Mouse (Mus musculus) liver, embryonic 15.5 days (tissue): ENCODE results near the gene Snrnp70. TPM values are rescaled to one million over a fixed set of nuclear protein-coding genes. Genes with fewer than 3 reads are reported as not detected.
"Not testable (repeated sequence)": the region's sequence is repeated elsewhere in the genome, so short reads cannot be mapped to it uniquely, and the experiment has no call there.

ENCODE experiments used
- ATAC-seq: fragments of 200-750 bp; cut with Nextera tagmentation; 2 replicates; pipeline ENCODE4 v1.8.0; 2017; ENCODE audit warnings: moderate number of reproducible peaks, mild to moderate bottlenecking, moderate library complexity; ENCODE audit not compliant: insufficient read depth
- H3K27ac ChIP-seq: fragments of 300-500 bp; sonication (generic); replicated peaks from 2 replicates; pipeline ENCODE4 v1.5.1; 2015; ENCODE audit warnings: mild to moderate bottlenecking, inconsistent platforms
- H3K27me3 ChIP-seq: fragments of 300-500 bp; sonication (generic); 2 replicates; pipeline ENCODE4 v1.6.1; 2015; ENCODE audit warnings: mild to moderate bottlenecking, inconsistent platforms
- H3K36me3 ChIP-seq: fragments of 300-500 bp; sonication (generic); replicated peaks from 2 replicates; pipeline ENCODE4 v1.6.1; 2015; ENCODE audit warnings: moderate library complexity, mild to moderate bottlenecking, inconsistent platforms
- H3K4me1 ChIP-seq: fragments of 300-500 bp; sonication (generic); replicated peaks from 2 replicates; pipeline ENCODE4 v1.6.1; 2015; ENCODE audit warnings: inconsistent platforms
- H3K4me2 ChIP-seq: fragments of 300-500 bp; sonication (generic); 2 replicates; pipeline ENCODE4 v1.6.1; 2015; ENCODE audit warnings: moderate library complexity, mild to moderate bottlenecking, inconsistent platforms
- H3K4me3 ChIP-seq: fragments of 300-500 bp; sonication (generic); replicated peaks from 2 replicates; pipeline ENCODE4 v1.5.1; 2015; ENCODE audit warnings: mild to moderate bottlenecking, inconsistent platforms
- H3K9ac ChIP-seq: fragments of 300-500 bp; sonication (generic); 2 replicates; pipeline ENCODE4 v1.6.1; 2015; ENCODE audit warnings: moderate library complexity, mild to moderate bottlenecking, inconsistent platforms
- H3K9me3 ChIP-seq: fragments of 300-500 bp; sonication (generic); replicated peaks from 2 replicates; pipeline ENCODE4 v1.6.1; 2016; ENCODE audit warnings: inconsistent platforms
- WGBS: fragments of 180-500 bp; shearing (Covaris S2); methylation state at CpG from one replicate; pipeline ENCODE4 v1.1.7; 2015; ENCODE audit warnings: mixed read lengths; ENCODE audit not compliant: insufficient replicate concordance; 5-methylcytosine and 5-hydroxymethylcytosine counted together
- polyA plus RNA-seq: library from polyadenylated mRNA; unstranded; fragments of >200 nt; fragmentation: Nextera tagmentation; extraction: Ambion mirVana; gene quantifications from 2 replicates; pipeline ENCODE4 v1.2.1, GENCODE M21; 2015

Snrnp70 gene
- polyA plus RNA-seq, 1 experiment from 2014 or later = 77.8 TPM

- Histone ChIP-seq H3K9me3 (no peaks in the 10 kb centered on the region), H3K4me1 (peaks cover 22% of the 10 kb centered on the region), H3K27ac (no peak overlapping the region), H3K4me2 (no peak overlapping the region), H3K27me3 (peaks cover 91% of the 10 kb centered on the region), H3K4me3 (no peak overlapping the region), H3K36me3 (no peaks in the 10 kb centered on the region), H3K9ac (no peak overlapping the region)
- no peak for ATAC-seq
- 52% methylated on average over 7 of the region's 7 CpGs for WGBS
Measured at GRCm38 (mm10) chr7:45408351-45408750, 12.8 kb upstream of the Snrnp70 start.

- WGBS = 60% methylated on average over 10 of the region's 10 CpGs
- no peak overlapping the region for H3K9ac ChIP-seq
- no peaks in the 10 kb centered on the region for H3K36me3 ChIP-seq
- no peak overlapping the region for H3K4me2 ChIP-seq
- no peak overlapping the region for H3K27ac ChIP-seq
- H3K27me3 ChIP-seq = peaks cover 91% of the 10 kb centered on the region
- ATAC-seq = no peak
- no peaks in the 10 kb centered on the region for H3K9me3 ChIP-seq
- H3K4me3 ChIP-seq = no peak overlapping the region
- peaks cover 23% of the 10 kb centered on the region for H3K4me1 ChIP-seq
Measured at GRCm38 (mm10) chr7:45407836-45408235, 12.3 kb upstream of the Snrnp70 start.

GRCm38 (mm10) chr7:45406157-45407156 is 10.9 kb upstream of the Snrnp70 start:
- peak overlapping the region; percentile 64 for H3K4me2 ChIP-seq
- no peaks in the 10 kb centered on the region for H3K9me3 ChIP-seq
- peaks cover 23% of the 10 kb centered on the region for H3K4me1 ChIP-seq
- H3K27me3 ChIP-seq = peaks cover 91% of the 10 kb centered on the region
- H3K9ac ChIP-seq = no peak overlapping the region
- no peak overlapping the region for H3K27ac ChIP-seq
- ATAC-seq = no peak
- WGBS = 1% methylated on average over 114 of the region's 114 CpGs
- peak overlapping the region; percentile 38 for H3K4me3 ChIP-seq
- H3K36me3 ChIP-seq = no peaks in the 10 kb centered on the region

- Histone ChIP-seq H3K4me2 (peak within 1 kb of the TSS; percentile 64), H3K9ac (no peak within 1 kb of the TSS), H3K4me3 (peak within 1 kb of the TSS; percentile 38), H3K9me3 (no peaks in the 10 kb centered on the region), H3K4me1 (peaks cover 23% of the 10 kb centered on the region), H3K27me3 (peaks cover 82% of the 10 kb centered on the region), H3K27ac (no peak within 1 kb of the TSS), H3K36me3 (no peaks in the 10 kb centered on the region)
- WGBS = 7% methylated on average over 28 of the region's 28 CpGs
- peak; percentile 10; the same call in 1 of the 2 replicates for ATAC-seq
Measured at GRCm38 (mm10) chr7:45405091-45406075, 9.8 kb upstream of the Snrnp70 start, which contains the start of gene Kcna7. Kcna7 (plus strand) TSS chr7:45405653.

GRCm38 (mm10) chr7:45403532-45404261 is 8.2 kb upstream of the Snrnp70 start:
- Histone ChIP-seq H3K27ac (no peak overlapping the region), H3K9ac (no peak overlapping the region), H3K4me3 (no peak overlapping the region), H3K27me3 (peaks cover 72% of the 10 kb centered on the region), H3K9me3 (no peaks in the 10 kb centered on the region), H3K36me3 (no peaks in the 10 kb centered on the region), H3K4me1 (peaks cover 23% of the 10 kb centered on the region), H3K4me2 (no peak overlapping the region)
- ATAC-seq = no peak
- 36% methylated on average over 6 of the region's 6 CpGs for WGBS

- Histone ChIP-seq H3K36me3 (no peaks in the 10 kb centered on the region), H3K27ac (no peak overlapping the region), H3K4me2 (no peak overlapping the region), H3K9me3 (no peaks in the 10 kb centered on the region), H3K27me3 (peaks cover 52% of the 10 kb centered on the region), H3K4me3 (no peak overlapping the region), H3K9ac (no peak overlapping the region), H3K4me1 (peaks cover 26% of the 10 kb centered on the region)
- 65% methylated on average over 10 of the region's 10 CpGs for WGBS
- no peak for ATAC-seq
Measured at GRCm38 (mm10) chr7:45401521-45402085, 6.1 kb upstream of the Snrnp70 start.

- Histone ChIP-seq H3K4me2 (no peak overlapping the region; the same call in 1 of the 2 replicates), H3K4me1 (peaks cover 30% of the 10 kb centered on the region), H3K27me3 (peaks cover 12% of the 10 kb centered on the region; the same call in 1 of the 2 replicates), H3K36me3 (peaks cover 27% of the 10 kb centered on the region), H3K4me3 (no peak overlapping the region), H3K9ac (no peak overlapping the region), H3K27ac (no peak overlapping the region; the same call in 1 of the 2 replicates), H3K9me3 (no peaks in the 10 kb centered on the region)
- 56% methylated on average over 2 of the region's 2 CpGs for WGBS
- ATAC-seq = no peak
Measured at GRCm38 (mm10) chr7:45396787-45397186, 1.2 kb upstream of the Snrnp70 start.

- Histone ChIP-seq H3K36me3 (peaks cover 32% of the 10 kb centered on the region), H3K27ac (peak overlapping the region; percentile 96)
Measured at GRCm38 (mm10) chr7:45396337-45396775, 814 bp upstream of the Snrnp70 start.

GRCm38 (mm10) chr7:45395129-45395541 is 407 bp downstream of the Snrnp70 start:
- Histone ChIP-seq H3K4me3 (peak overlapping the region; percentile 75), H3K4me1 (peaks cover 30% of the 10 kb centered on the region), H3K27me3 (0 out of 2 replicates have a peak, but pooled peaks cover 8% of the 10 kb centered on the region), H3K4me2 (peak overlapping the region; percentile 90), H3K9me3 (no peaks in the 10 kb centered on the region), H3K9ac (peak overlapping the region; percentile 87), H3K27ac (peak overlapping the region; percentile 96), H3K36me3 (peaks cover 43% of the 10 kb centered on the region)
- peak; percentile 71 for ATAC-seq
- 0% methylated on average over 19 of the region's 20 CpGs for WGBS

More at GRCm38 (mm10) chr7:45396337-45396775, 814 bp upstream of the Snrnp70 start:
- peak; percentile 55 for ATAC-seq
- 7% methylated on average over 3 of the region's 3 CpGs for WGBS
- peak overlapping the region; percentile 56; the same call in 1 of the 2 replicates for H3K9ac ChIP-seq
- H3K27me3 ChIP-seq, H3K9me3 ChIP-seq: not testable (repeated sequence)
- H3K4me1 ChIP-seq = peaks cover 30% of the 10 kb centered on the region
- H3K4me2 ChIP-seq = peak overlapping the region; percentile 90
- H3K4me3 ChIP-seq = peak overlapping the region; percentile 75

- H3K27me3 ChIP-seq = no peaks in the 10 kb centered on the region
- peaks cover 100% of the 10 kb centered on the region for H3K36me3 ChIP-seq
- no peak overlapping the region for H3K4me2 ChIP-seq
- H3K4me3 ChIP-seq = no peak overlapping the region
- WGBS = 87% methylated on average over 3 of the region's 3 CpGs
- H3K27ac ChIP-seq = no peak overlapping the region
- no peaks in the 10 kb centered on the region for H3K9me3 ChIP-seq
- H3K9ac ChIP-seq = no peak overlapping the region
- no peak for ATAC-seq
- no peaks in the 10 kb centered on the region for H3K4me1 ChIP-seq
Measured at GRCm38 (mm10) chr7:45386077-45386476, 9.5 kb downstream of the Snrnp70 start.
